Mouse (Mus musculus) left cerebral cortex, postnatal 25 days (tissue): ENCODE data around the gene Sdk2. TPM values are rescaled to one million over a fixed set of nuclear protein-coding genes. Genes with fewer than 3 reads are reported as not detected.

Experiments
- DNase-seq, 2 experiments: peaks; one replicate each; pipeline ENCODE4 v3.0.0; 2022; ENCODE audit warnings: low spot score in 2 of 2, mixed read lengths in 1 of 2
- intact Hi-C: fragments of 180-260 bp; cut with DNase I; formaldehyde crosslinking; loops from one replicate; pipeline ENCODE4 v1.15.1; 2025
- total RNA-seq, 2 experiments: library from RNA; stranded (reverse); gene quantifications; 2 replicates each; pipeline ENCODE4 v1.2.3; 2021

Sdk2 gene
- total RNA-seq, 2 experiments from 2014 or later: 29.1 to 30.1 TPM

DNA sequence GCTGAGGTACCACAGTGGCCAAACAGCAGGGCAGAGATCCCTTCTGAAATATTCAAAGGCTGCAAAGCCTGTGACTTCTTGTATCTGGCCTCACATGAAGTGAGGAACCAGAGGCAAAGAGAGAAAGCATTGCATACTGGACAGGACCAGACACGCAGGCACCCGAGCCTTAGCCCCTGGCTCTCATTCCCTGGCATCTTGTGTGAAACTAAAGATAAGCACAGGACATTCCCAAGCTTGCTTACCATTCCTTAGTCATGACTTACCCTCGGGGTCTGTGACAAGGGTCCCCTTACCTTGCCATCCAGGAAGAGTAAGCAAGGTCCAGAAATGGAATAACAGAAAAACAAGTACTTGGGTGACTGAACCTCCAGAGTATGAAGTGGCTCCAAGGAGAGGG, 16.3 kb downstream of the Sdk2 start:
- intact Hi-C loops: no loop called here
- DNase-seq: no peak

DNA sequence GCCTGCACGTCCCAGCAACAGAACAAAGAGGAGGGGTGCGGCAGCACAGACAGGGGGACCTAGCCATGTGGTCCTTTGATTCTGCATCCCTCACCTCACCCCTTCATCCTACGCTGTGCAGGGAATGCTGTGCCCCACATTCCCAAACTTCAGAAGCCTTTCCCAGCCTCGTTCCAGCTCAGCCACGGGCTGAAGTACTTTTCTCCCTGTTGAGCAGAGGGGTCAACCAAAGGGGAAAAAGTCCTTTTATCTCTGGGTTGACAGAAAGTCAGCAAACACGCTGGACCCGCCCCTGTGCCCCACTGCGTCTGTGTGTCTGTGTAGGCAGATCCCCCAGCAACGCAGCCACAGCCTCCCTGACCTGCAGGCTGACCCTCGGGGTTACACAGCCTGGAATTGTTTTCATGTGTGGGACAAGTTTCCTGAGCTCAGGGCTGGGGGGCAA, 18.9 kb downstream of the Sdk2 start:
- DNase-seq: no peak

DNA sequence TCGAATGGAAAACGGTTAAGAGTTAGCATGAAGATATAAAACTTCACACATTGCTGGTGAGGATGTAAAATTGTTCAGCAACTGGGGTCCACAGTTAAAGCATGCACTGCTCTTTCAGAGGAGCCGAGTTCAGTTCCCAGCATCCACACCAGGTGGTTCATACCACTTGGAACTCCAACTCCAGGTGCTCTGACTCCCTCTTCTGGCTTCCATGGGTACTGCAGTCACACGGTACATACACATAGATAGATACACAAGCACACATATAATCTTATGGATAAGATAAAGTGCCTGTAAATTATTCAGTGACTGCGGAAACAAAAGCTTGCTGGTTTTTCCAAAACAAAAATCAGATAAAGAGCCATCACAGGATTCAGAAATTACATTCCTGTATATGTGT, 19.9 kb downstream of the Sdk2 start:
- no peak for DNase-seq
- intact Hi-C loops: no loop called here

More for the DNA sequence above, 18.9 kb downstream of the Sdk2 start:
- intact Hi-C loops: no loop called here

DNA sequence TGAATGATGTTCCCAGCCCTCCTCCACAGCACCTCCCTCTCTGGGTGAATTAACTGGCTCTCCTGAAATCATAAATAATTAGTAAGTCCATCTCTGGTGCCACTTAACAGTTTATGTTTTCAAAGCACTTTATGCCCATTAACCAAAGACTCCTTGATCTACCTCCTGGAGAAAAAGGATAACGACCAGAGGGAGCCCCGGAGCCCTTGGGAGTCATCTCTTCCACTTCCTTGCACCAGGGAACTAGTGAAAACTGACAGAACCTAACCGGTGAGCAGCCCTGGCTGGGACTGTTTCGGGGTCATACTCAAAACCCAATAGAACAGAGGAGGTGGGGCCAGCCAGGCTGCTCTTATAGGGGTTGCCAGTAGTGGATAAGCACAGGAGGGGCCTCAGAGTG, 22.5 kb downstream of the Sdk2 start:
- DNase-seq: no peak
- intact Hi-C loops: no loop called here

DNA sequence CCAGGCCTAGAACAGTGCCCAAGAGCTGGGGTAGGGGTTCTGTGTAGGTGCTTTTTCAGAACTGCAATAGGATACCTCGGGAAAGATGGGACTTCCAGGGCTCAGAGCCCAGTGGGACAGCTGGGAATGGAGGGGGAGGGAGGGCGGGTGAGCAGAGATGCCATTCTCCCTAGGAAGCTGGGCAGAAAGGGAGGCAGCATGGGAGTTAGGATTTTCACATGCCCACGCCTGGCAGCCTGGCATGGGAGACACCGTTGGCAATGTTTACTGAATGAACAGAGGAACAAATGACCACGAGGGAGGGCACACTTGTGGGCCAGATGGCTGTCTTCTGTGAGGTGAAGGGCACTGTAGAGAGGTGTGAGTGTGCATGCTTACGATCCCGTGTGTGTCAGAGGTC, 23.3 kb downstream of the Sdk2 start:
- DNase-seq: peak in 1 of 2 experiments; percentile 18
- intact Hi-C loops: no loop called here

DNA sequence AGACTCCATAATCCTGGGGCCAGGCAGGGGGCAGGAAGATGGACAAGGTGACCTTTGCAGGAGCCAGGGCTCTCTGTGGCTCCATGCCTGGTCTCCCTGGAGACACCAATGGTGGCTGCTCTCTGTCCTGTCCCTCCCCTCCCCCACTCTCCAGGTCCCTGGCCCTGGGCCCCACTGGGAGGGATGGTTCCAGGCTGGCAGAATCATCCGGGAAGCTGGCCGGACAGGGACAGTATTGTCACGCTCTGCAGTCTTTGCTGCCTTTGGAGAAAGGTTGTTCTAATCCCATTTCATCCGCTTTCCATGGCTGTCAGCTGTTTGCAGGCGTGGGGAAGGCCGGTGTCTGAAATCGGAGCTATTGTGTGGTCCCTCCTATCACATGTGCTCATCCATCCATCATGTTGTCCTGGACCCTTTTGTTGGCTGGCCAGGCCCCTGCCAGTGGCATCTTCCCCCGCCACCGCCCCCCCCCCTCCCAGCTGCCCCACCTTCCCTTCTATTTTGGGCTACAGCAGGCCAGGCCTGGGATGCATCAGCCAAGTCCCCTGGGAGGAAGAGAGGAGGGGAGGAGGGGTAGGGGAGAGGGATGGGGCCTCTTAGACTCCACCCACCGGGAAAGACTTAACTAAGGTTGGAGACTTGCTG, 26.3 kb downstream of the Sdk2 start:
- intact Hi-C loops: no loop called here
- no peak for DNase-seq

DNA sequence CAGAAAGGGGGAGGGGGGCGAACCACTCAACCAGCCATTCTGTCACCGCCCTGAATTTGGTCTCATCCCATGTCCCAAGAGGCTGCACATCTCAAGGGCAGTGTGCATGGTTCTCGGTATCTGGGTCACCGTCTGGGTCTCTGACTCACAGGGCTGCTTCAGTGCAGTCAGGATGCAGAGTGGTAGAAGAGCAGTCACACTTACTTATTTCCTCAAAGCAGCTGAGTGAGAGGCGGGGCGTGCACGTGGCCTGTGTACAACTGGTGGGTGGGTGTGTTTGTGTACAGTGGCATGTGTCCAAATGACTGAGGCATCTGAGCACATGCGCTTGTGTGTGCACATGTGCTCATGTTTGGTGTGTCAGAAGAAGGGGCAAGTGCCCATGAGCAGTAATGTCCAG, 28.8 kb downstream of the Sdk2 start:
- peak; percentile 35 to 78 for DNase-seq
- intact Hi-C loops: no loop called here

DNA sequence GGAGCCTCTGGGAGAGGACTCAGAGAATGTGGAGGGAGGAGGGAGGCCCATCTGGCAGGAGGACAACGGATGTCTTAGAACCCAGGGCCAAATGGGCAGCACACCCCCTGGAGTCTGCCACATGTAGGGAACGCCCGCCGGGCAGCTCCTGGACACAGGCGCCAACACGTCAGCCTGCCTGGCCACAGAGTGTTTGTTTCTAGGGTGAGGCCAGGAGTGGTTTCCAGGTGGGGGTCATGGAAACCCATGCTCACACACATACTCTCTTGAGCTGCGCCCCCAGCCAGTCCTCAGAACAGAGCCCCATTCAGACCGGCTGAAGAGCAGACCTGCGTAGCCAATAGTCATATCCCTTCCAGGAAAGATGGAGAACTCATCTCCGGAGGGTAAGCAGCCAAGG, 35.4 kb downstream of the Sdk2 start:
- intact Hi-C loops: no loop called here
- DNase-seq: no peak

DNA sequence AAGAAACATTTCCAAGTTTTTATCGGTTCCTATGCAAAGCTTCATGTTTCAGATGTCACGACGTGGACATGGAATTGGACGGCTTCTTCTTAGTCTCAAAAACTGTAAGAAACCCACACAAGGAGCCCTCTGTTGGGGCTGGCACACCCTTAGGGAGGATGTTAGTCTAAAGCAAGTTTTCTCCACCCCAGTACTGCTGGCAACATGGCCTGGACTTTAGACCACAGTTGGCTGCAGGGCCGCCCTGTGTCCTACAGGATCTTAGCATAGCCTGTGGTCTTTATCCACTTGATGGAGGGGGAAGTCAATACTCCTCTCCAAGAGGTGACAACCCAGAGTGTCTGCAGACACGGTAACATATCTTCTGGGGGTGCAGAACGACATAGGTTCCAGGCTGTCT, 36.6 kb downstream of the Sdk2 start:
- intact Hi-C loops: no loop called here
- DNase-seq: no peak

DNA sequence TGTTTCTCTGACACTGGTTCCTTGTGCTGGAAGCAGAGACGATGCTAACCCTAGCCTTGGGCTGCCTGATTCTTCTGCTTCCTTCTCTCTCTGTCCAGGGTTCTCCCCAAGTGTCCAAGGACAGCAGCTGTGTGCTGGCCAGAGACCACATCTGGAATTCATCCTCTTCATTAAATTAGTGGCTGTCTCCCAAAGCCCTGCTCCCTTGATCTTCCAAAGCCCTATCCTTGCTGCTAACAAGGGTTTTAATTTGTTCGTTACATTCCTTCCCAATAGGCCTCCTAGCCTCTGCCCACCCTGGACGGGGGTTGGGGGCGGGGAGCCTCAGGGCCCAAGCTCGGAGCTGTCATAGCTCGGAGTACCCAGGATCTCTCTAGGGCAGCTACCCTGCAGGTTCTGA, 38.3 kb downstream of the Sdk2 start:
- intact Hi-C loops: no loop called here
- no peak for DNase-seq

DNA sequence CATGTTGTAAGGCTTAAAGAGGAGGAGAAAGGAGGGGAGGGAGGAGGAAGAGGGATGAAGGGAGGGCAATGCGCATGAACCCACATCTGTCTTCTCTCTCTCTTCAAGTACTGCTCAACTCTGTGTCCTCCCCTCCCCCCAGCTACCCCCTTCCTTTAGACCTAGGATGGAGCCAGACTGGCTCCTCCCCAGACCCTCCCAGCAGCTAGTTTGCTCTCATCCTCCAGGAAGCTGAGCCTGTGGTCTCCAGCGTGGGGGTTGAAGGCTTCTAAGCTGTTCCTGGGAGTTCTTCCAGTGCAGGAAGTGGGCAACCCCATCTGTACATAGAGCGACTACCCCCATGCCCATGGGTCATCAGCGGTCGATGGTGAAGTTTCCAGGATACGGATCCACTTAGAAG, 38.8 kb downstream of the Sdk2 start:
- intact Hi-C loops: no loop called here
- no peak for DNase-seq

DNA sequence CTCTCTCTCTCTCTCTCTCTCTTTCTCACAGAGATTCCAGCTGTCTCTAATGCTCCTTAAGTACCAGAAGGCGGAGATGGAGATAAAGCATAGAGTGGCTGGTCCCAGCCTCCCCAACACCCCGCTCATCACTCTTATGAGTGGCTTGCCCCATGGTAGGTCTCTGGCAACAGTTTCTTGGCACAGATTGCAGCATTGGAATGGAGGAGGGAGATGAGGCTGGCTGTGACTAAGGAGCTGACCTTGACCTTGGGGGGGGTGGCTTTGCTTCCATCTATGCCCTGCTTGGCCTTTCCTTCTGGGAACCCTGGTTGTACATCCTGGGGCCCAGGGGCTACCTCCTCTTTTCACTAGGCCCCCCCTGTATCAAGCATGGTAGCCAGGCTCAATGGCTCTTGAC, 41.8 kb downstream of the Sdk2 start:
- no peak for DNase-seq
- intact Hi-C loops: no loop called here

DNA sequence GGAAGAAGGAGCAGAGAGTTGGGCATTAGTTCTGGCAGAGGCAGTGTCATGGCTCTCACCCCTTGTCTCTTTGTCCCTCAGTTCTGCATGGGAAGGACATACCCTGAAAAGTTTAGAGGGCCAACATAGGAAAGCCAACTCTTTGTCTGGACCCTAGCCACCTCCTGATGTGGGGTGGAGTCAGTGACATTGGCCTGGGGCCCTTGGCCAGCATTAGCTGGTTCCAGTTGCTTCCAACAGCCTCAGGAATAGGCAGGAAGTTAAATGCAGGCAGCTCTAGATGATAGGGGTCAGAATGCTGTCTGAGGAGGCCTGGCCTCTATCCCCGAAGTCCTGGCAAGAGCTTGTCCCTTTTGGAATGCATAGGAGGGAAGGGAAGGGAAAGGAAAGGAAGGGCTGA, 42.9 kb downstream of the Sdk2 start:
- intact Hi-C loops: no loop called here
- no peak for DNase-seq

DNA sequence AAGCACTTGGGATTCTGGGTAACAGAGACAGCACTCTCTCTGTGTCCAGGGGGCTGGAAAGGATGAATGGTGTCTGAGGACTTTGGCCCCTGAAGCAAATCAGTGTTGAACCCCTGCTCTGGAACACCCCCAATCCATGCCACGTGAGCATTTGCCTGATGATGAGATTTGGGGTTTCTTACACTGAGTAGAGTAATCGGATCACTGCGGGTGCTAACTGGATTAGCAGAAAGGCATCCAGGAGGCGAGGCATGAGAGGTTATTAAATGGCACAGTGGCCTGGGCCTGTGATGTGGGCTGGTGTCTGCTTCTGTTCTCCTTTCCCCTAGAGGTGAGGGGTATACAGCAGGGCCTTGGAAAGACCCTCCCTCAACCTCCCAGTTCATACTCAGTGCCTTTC, 44.7 kb downstream of the Sdk2 start:
- intact Hi-C loops: no loop called here
- no peak for DNase-seq

DNA sequence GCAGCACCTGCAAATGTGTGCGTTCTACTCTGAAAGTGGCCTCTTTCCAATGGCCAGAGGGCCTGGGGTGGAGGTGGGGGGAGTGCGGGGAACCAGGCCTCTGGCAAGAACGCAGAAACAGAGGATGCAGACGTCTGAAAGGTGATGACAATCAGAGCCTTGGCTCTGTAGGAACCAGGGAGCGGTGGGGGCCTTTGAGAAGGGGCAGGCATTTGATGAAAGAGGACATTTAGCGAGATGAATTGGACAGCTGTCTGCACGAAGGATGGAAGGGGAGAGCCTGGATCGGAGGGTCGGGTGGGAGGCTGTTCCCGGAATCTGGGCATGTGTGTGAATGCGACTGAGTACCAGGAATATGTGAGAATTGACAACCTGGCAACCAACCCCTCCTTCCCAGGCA, 47.8 kb downstream of the Sdk2 start:
- intact Hi-C loops: no loop called here
- DNase-seq: no peak

DNA sequence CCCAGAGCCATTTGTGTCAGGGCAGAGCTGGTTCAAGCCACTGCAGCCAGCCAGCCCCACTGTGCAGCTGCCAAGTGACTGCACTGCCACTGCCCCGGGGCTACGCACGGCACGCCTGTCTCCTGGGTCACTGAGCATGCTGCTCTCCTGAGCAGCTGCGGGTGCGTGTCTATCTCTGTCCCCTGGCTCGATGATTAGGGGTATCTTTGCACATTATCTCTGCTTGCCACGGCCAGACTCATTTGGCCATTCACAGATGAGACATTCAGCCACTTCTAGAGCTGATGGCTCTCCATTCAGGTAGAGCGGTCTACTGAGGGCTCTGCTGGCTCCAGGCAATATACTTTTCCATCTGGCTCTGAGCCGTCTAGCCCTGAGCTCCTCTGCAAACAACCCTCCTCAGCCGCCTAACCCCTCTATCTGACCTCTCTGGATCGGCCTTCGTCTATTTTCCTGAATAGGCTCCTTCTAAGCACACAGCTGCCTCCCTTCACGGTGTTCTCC, 49.9 kb downstream of the Sdk2 start:
- intact Hi-C loops: no loop called here

DNA sequence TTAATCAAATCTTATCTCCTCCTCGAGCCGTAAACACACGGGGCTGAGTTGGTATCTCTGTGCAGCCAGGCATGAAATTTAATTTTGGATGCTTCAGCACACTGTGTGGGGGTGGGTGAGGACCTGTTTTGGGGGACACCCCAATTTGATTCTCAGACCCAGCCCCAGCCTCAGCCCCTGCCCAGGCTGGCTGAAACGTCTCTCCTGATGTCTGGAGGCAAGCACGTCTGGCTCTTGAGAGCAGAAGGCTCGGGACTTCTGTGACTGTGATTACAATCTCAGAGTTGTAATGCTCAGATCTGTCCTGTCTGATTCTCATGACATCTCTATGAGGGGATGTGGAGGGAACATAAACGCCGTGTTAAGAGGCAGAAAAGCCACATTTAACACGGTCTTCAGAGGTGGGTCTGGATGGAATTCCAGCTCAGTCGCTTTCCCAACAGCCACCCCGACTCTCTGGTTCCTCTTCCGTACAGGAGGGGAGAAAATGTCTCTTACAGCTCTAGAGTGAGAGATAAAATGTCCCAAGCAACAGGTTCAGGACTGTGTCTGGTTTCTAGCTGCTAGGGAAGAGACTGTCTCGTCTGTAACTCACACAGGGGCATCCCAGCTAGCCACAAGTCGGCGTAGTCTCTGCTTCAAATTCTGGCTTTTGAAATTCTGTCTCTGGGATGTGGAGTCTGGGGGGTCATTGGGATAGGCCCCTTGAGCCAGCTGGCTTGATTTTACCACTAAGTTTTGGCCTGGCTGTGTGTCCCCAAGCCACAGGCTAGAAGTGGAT, 50.5 kb downstream of the Sdk2 start:
- intact Hi-C loops: no loop called here
- DNase-seq: no peak

More for the DNA sequence above, 49.9 kb downstream of the Sdk2 start:
- no peak for DNase-seq

DNA sequence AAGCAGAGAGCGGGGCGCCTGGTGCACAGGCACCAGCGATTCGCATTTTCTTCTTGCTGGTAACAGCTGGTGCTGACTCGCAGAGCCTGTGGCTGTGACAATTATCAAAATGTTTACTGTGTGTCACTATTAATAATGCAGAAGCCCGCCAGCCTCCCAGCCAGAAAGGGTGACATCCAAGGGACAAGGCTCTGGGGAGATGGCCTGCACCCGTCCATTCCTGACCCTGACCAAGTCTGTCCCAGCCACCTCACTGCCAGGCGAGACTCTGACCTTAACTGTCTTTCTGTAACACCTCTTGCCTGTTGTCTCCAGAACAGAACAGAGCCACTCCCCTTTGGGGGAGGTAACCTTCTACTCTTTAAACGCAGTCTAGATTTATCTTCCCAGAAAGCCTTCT, 55.3 kb downstream of the Sdk2 start:
- intact Hi-C loops: no loop called here
- DNase-seq: no peak

DNA sequence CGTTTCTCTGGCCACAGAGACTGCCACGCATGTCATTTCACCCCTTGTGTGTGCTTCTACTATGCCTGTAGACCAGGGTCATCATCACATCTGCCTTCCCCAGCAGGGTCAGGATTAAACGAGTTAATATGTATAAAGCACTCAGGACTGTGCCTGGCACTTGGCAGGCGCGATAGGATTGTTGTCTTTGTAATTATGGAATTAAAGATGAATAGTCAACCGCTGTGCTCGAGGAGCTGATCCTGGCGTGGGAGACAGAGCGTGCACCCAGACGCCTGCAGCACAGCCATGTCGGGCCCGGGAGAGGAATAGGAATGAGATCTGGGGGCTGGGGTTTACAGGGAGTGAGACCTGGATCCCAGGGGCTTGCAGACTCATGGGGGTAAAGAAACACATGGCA, 61.0 kb downstream of the Sdk2 start:
- no peak for DNase-seq
- intact Hi-C loops: no loop called here

DNA sequence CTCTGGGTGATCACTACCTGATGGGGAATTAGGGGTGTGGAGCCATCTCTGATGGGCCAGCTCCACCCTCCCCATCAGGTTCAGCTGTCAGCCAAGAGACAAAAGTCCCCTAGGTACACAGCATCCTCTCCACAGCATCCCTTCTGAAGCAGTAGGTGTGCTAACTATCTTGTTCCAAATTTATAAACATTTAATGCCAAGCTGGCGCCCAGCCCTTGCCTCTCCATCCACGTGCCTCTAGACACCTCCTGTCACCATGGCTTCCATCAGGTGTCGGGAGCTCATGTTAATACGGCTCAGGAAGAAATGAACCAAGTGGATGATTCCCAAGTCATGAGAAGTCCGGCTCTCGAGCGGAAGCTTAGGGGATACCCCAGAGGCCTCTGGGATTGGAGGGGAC, 62.2 kb downstream of the Sdk2 start:
- intact Hi-C loops: no loop called here
- DNase-seq: no peak

DNA sequence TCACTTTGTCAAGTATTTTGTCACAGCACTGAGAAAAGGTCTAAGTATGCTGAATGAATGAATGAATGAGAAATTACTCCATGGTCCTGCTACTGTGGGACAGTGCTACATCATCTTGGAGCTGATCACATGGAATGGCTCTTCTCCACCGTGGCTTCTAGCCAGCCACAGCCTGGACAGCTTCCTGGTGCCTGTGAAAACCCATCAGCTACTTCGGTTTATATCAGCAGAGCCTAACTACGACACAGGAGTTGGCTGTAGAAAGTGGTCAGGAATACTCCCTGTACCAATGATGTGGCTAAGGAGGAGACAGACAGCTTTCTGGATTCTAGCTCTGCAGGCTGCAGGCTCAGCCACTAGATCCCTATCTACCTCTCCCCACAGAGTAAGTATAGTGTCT, 63.7 kb downstream of the Sdk2 start:
- DNase-seq: no peak
- intact Hi-C loops: no loop called here
